Mouse (Mus musculus): Measurements from ENCODE around the gene Fgfr2. TPM values are rescaled to one million over a fixed set of nuclear protein-coding genes. Genes with fewer than 3 reads are reported as not detected.
"Not testable (repeated sequence)": the region's sequence is repeated elsewhere in the genome, so short reads cannot be mapped to it uniquely, and the experiment has no call there.

The Fgfr2 gene
- polyA plus RNA-seq, 1 experiment, result 14.7 TPM

DNA sequence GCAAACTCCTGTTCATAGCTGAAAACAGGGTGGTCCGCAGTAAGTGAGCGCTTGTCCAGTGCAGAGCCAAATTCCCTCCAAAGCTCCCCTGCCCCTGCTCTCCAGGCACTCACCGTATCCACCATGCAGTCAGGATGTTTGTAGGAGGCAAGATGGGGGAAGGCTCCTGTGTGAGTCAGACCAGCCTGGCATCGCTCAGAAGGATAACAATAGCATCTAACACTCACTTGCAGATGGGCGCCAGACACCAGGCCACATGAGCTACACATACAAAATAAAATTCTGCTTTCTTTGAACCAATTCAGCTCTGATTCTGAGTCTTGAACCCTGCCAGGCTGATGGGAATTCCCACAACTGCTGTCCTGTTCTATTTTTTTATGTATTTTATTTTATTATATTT is 2519.6 kb downstream of the Fgfr2 start:
- H3K4me3 ChIP-seq (ENCODE audit: low read depth, low read length), result no peak overlapping the region
- no peaks in the 10 kb centered on the region for H3K36me3 ChIP-seq (ENCODE audit: control insufficient read depth, insufficient read depth, low read length)
- no peaks in the 10 kb centered on the region for H3K27me3 ChIP-seq (ENCODE audit: control insufficient read depth, insufficient read depth, low read length)
- H3K4me1 ChIP-seq (ENCODE audit: control insufficient read depth, insufficient read depth, insufficient read length, low read length), result peaks cover 13% of the 10 kb centered on the region
- 0 out of 2 replicates have a peak overlapping the region, but pooled peaks have one; percentile 34 for H3K27ac ChIP-seq (ENCODE audit: insufficient read depth, low read depth, low read length)
- TF ChIP-seq CTCF (IDR thresholded peaks at IDR 0.05; ENCODE audit: extremely low read depth, insufficient read length, insufficient replicate concordance, low read depth, low read length) (no peak), POLR2A (IDR thresholded peaks at IDR 0.05; ENCODE audit: low read depth, low read length) (no peak)
- WGBS, result 91% methylated on average over 5 of the region's 5 CpGs

- no peak for TF ChIP-seq POLR2A (IDR thresholded peaks at IDR 0.05; ENCODE audit: low read depth, low read length)
- no peak for TF ChIP-seq CTCF (IDR thresholded peaks at IDR 0.05; ENCODE audit: extremely low read depth, insufficient read length, insufficient replicate concordance, low read depth, low read length)
- Histone ChIP-seq H3K4me1 (ENCODE audit: control insufficient read depth, insufficient read depth, insufficient read length, low read length) (peaks cover 13% of the 10 kb centered on the region), H3K27me3 (ENCODE audit: control insufficient read depth, insufficient read depth, low read length) (no peaks in the 10 kb centered on the region), H3K4me3 (ENCODE audit: low read depth, low read length) (no peak overlapping the region), H3K36me3 (ENCODE audit: control insufficient read depth, insufficient read depth, low read length) (no peaks in the 10 kb centered on the region), H3K27ac (ENCODE audit: insufficient read depth, low read depth, low read length) (no peak overlapping the region)
- 72% methylated on average over 1 of the region's 1 CpGs for WGBS
These were observed 2520.3 kb downstream of the Fgfr2 start for GRCm38 (mm10) chr7:130602804-130603203.

- Histone ChIP-seq H3K36me3 (ENCODE audit: control insufficient read depth, insufficient read depth, low read length) (no peaks in the 10 kb centered on the region), H3K4me1 (ENCODE audit: control insufficient read depth, insufficient read depth, insufficient read length, low read length) (peaks cover 17% of the 10 kb centered on the region), H3K27ac (ENCODE audit: insufficient read depth, low read depth, low read length) (no peak overlapping the region), H3K27me3 (ENCODE audit: control insufficient read depth, insufficient read depth, low read length) (no peaks in the 10 kb centered on the region), H3K4me3 (ENCODE audit: low read depth, low read length) (no peak overlapping the region)
- TF ChIP-seq POLR2A (IDR thresholded peaks at IDR 0.05; ENCODE audit: low read depth, low read length) (no peak), CTCF (IDR thresholded peaks at IDR 0.05; ENCODE audit: extremely low read depth, insufficient read length, insufficient replicate concordance, low read depth, low read length) (no peak)
- WGBS, result 64% methylated on average over 2 of the region's 2 CpGs
These were observed 2522.6 kb downstream of the Fgfr2 start for GRCm38 (mm10) chr7:130600546-130600945.

DNA sequence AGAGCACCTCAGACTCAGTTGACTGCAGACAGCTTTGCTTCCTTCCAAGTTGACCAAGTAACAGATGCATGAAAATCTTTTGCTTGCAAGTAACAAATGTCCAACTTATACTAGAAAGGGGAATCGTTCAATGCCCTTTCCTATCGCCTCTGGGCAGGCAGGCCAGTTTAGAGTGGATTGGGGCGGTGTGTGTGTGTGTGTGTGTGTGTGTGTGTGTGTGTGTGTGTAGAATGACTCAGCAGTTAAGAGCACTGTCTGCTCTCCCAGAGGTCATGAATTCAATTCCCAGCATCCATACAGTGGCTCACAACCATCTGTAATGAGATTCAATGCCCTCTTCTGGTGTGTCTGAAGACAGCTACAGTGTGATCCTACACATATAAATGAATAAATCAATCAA is 2523.1 kb downstream of the Fgfr2 start:
- 72% methylated on average over 3 of the region's 3 CpGs for WGBS
- TF ChIP-seq POLR2A (IDR thresholded peaks at IDR 0.05; ENCODE audit: low read depth, low read length) (no peak), CTCF (IDR thresholded peaks at IDR 0.05; ENCODE audit: extremely low read depth, insufficient read length, insufficient replicate concordance, low read depth, low read length) (no peak)
- no peaks in the 10 kb centered on the region for H3K27me3 ChIP-seq (ENCODE audit: control insufficient read depth, insufficient read depth, low read length)

DNA sequence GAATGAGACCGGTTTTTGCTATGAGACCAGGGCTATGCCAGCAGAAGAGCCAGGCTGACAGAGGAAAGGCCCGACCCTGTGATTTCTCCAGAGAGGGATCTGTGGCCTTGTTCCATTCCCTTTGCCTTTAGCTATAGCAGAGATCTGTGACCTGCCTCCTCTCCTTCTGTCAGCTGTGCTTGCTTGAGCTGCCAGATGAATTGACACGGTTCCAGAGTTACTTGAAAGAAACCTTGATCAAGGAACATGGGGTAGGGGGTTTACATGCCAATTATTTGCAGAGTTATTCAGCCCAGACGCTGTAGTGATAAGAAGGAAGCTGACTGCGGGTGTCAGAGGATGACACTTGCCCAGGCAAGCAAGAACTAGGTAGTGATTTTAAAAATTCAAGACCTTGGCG is 2525.6 kb downstream of the Fgfr2 start:
- Histone ChIP-seq H3K4me3 (ENCODE audit: low read depth, low read length) (no peak overlapping the region), H3K4me1 (ENCODE audit: control insufficient read depth, insufficient read depth, insufficient read length, low read length) (peaks cover 7% of the 10 kb centered on the region; the same call in 1 of the 2 replicates), H3K27ac (ENCODE audit: insufficient read depth, low read depth, low read length) (no peak overlapping the region), H3K36me3 (ENCODE audit: control insufficient read depth, insufficient read depth, low read length) (no peaks in the 10 kb centered on the region), H3K27me3 (ENCODE audit: control insufficient read depth, insufficient read depth, low read length) (no peaks in the 10 kb centered on the region)
- WGBS, result 80% methylated on average over 6 of the region's 6 CpGs
- no peak for TF ChIP-seq POLR2A (IDR thresholded peaks at IDR 0.05; ENCODE audit: low read depth, low read length)
- TF ChIP-seq CTCF (IDR thresholded peaks at IDR 0.05; ENCODE audit: extremely low read depth, insufficient read length, insufficient replicate concordance, low read depth, low read length), result no peak

More for the DNA sequence above, 2523.1 kb downstream of the Fgfr2 start:
- Histone ChIP-seq H3K4me1 (ENCODE audit: control insufficient read depth, insufficient read depth, insufficient read length, low read length) (peaks cover 17% of the 10 kb centered on the region), H3K4me3 (ENCODE audit: low read depth, low read length) (no peak overlapping the region), H3K27ac (ENCODE audit: insufficient read depth, low read depth, low read length) (no peak overlapping the region), H3K36me3 (ENCODE audit: control insufficient read depth, insufficient read depth, low read length) (no peaks in the 10 kb centered on the region)

- H3K4me3 ChIP-seq (ENCODE audit: low read depth, low read length); H3K27me3 ChIP-seq (ENCODE audit: control insufficient read depth, insufficient read depth, low read length); H3K36me3 ChIP-seq (ENCODE audit: control insufficient read depth, insufficient read depth, low read length); H3K4me1 ChIP-seq (ENCODE audit: control insufficient read depth, insufficient read depth, insufficient read length, low read length); H3K27ac ChIP-seq (ENCODE audit: insufficient read depth, low read depth, low read length): not testable (repeated sequence)
- 35% methylated on average over 9 of the region's 19 CpGs for WGBS
These were observed 2526.9 kb downstream of the Fgfr2 start for GRCm38 (mm10) chr7:130596079-130596855.

- WGBS, result 70% methylated on average over 8 of the region's 11 CpGs
- not testable (repeated sequence) for H3K36me3 ChIP-seq (ENCODE audit: control insufficient read depth, insufficient read depth, low read length); H3K27me3 ChIP-seq (ENCODE audit: control insufficient read depth, insufficient read depth, low read length); H3K4me3 ChIP-seq (ENCODE audit: low read depth, low read length); H3K27ac ChIP-seq (ENCODE audit: insufficient read depth, low read depth, low read length)
- H3K4me1 ChIP-seq (ENCODE audit: control insufficient read depth, insufficient read depth, insufficient read length, low read length), result peaks cover 16% of the 10 kb centered on the region; the same call in 1 of the 2 replicates
These were observed 2529.5 kb downstream of the Fgfr2 start for GRCm38 (mm10) chr7:130593375-130594239.

- not testable (repeated sequence) for H3K27ac ChIP-seq (ENCODE audit: insufficient read depth, low read depth, low read length)
- no CpG with 5 or more reads among the region's 11 CpGs for WGBS
These were observed 2530.2 kb downstream of the Fgfr2 start for GRCm38 (mm10) chr7:130592975-130593374.

More at GRCm38 (mm10) chr7:130592975-130593374, 2530.2 kb downstream of the Fgfr2 start:
- H3K27me3 ChIP-seq (ENCODE audit: control insufficient read depth, insufficient read depth, low read length); H3K4me3 ChIP-seq (ENCODE audit: low read depth, low read length); H3K36me3 ChIP-seq (ENCODE audit: control insufficient read depth, insufficient read depth, low read length): not testable (repeated sequence)
- peaks cover 16% of the 10 kb centered on the region; the same call in 1 of the 2 replicates for H3K4me1 ChIP-seq (ENCODE audit: control insufficient read depth, insufficient read depth, insufficient read length, low read length)

All from small intestine, adult 2 months (tissue).